Mouse (Mus musculus) MN1 (cell line): Measurements from ENCODE around the gene Nudt19.
"Not testable (repeated sequence)": the region's sequence is repeated elsewhere in the genome, so short reads cannot be mapped to it uniquely, and the experiment has no call there.

Experiments used
- DNase-seq: peaks from one replicate; pipeline ENCODE4 v3.0.0-alpha.2; 2016; ENCODE audit warnings: low spot score

Nudt19 gene

DNA sequence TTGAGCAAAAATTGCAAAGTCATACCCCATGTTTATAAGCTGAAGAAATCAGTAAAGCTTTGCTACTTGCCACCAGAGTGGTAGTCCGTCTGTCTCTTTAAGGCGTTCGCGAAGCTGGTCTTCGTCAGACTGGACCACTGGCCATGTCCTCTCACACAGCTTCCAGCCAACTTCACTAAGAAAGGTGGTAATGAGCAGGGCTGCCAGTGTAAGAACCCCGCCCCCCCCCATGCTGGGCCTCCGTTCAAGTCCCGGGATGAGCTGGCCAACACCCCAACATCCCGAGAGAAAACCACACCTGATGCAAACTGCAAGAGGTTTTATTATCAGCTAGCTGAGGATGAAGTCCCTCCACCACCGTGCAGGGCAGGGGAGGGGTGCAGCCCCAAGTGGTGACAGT, 8.8 kb upstream of the Nudt19 start:
- not testable (repeated sequence) for DNase-seq

DNA sequence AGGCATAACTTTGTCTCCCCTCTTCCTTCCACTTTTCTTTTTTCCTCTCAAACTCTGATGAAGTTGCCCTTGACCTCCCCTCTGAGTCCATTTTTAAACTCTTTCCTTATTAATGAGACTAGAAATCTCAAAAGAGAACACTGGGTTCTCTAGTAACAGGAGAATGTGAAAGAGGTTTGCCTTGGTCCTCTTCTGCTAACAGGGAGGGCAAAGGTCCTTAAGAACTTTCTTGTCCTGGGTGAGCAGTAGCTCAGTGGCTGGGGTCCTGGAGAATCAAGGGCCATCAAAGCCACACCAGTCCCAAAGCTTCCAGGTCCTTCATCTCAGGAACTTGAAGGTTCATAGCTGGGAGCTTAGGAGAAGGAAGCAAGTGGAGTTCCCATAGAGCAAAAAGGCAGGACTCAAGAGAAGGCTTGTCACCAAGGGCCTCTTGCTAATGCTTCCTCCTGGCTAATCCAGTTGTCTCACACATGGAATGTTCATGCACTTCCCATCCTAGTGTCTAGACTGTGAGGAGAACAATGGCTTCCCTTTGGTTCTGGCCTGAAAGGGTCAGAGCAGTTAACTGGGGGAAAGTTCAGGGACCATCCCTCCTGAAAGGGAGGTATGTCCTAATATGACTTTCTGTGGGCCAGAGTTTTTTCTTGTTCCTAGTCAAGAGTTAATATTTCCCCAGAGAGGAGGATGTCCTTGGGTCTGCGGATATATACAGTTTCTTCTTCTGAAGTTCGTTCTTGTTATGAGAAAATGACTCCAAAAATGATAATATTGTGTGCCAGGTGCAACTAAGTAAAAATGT, 8.2 kb upstream of the Nudt19 start:
- no peak for DNase-seq

DNA sequence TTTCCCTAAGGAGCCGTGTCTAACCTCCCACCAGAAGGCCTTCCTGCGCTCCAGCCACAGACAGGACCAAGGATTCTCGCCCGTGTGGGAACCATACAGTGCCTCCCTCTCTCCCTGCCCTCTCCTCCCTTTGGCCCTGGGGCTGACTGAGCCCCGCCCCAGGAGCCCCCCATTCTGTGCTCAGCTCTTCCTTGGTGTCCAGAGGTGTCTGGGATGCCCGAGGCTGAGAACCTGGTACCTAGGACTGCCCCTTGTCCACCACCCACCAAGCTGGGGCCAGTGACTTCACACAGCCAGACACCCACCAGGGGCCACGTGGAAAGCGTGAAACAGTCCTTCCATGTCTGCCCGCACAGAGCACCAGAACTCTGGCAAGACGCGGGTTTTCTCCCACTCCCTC, 7.0 kb upstream of the Nudt19 start:
- no peak for DNase-seq

DNA sequence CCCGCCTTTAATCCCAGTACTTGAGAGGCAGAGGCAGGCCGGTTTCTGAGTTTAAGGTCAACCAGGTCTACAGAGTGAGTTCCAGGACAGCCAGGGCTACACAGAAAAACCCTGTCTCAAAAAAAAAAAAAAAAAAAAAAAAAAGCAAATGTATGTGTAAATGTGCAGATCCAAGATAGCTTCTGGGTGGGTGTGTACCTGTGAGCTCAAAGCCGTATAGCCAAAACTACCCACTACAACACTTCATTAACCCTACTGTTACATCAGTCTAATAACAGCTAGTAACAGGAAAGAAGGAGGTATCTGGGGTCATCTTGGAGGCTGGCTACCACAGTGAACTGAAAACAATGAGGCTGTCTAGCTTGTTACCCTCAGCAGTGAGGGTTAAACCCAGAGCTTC, 3.7 kb upstream of the Nudt19 start:
- DNase-seq: no peak

DNA sequence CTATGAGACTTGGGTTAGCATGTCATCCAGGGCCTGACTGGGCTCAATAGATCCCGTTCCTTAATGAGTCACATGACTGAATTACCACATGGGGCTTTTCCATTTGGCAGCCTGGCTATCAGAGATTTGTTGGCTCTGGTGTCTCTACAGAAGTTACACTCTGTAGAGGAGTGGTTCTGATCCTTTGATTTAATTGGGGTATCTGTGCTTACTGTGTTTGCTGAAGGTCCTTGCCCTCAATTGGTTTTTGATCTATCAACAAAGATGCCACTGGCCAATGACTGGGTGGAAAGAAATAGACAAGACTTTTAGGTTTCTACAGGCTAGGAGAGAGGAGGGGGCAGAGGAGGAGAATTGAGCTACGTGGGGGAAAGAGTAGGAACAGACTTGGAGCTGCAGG, 2.6 kb upstream of the Nudt19 start:
- no peak for DNase-seq

DNA sequence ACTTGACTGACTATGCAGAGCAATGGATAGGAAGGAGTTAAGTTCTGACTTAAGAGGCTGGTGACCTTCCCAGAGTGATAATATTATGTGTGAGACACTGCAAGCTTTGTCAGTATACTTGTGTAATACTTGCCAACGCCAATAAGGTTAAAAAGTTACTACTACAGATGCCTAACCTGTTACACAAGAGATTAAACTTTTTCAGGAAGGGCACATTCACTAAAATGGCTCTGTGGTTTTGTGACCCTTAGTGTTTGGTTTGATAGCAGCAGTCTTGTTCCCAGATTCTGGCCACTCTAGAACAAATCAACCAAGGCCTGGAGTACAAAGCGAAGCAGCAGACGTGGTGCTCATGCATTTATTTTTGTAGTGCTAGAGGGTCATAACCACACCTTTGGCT, 1.5 kb upstream of the Nudt19 start:
- DNase-seq: no peak

DNA sequence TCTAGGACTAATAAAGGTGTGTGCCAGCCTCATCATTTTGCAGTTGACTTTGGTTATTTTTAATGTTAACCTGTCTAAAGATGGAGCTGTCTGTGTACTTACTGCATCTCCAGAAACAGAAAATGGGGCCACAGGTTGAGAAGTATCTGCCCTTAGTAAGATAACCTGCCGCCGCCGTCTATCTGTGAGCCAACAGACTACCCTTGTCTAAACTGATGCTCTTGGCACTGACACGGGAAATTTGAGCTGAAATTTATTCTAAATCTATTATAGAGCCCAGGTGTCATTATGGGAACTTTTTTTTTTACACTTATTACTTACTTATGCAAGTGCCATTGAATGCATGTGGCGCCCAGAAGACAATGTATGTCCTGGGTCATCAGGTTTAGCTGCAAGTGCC, 801 bp upstream of the Nudt19 start:
- no peak for DNase-seq

DNA sequence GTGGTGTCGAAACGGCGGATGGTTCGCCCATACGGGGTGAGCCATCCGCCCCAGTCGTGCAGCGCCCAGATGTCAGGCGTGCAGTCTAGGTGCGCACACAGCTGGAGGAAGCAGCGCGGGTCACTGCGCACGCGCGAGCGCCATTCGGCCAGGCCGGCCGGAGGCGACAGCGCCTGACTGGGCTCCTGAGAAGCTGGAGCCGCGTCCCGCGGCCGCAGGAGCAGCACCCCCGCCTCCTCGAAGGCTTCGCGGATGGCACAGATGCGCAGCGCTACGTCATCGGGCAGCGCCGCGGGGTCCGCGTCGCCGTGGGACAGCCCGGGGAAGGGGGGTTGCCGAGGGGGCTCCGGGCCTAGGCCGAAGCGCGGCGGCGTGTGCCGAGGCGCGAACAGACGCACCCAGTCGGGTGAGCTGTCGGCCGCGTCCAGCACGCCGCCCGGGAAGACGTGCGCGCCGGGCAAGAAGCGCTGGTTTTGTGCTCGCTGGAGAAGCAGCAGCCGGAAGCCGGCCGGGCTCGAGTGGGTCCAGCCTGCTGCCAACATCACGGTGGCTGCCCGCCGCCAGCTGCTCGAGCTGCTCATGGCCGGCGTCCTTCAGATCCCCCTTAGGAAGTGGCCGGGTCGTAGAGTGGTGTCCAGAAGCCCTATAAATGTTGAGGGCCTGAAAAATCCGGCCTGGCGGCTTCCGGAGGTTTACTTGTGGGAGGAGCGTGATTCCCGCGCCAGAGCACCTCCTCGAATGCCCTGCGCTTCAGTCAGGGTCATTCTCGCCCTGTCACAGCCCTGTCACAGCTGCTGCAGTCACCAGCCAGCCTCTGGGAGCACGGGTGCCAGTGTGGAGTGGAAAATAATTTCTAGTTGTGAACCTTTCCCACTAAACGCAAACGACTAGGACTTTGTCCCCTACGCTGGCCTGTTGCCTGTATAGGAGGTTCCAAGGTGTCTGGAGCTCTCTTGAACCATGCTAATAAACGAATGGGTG, 590 bp downstream of the Nudt19 start:
- DNase-seq: peak; percentile 93

DNA sequence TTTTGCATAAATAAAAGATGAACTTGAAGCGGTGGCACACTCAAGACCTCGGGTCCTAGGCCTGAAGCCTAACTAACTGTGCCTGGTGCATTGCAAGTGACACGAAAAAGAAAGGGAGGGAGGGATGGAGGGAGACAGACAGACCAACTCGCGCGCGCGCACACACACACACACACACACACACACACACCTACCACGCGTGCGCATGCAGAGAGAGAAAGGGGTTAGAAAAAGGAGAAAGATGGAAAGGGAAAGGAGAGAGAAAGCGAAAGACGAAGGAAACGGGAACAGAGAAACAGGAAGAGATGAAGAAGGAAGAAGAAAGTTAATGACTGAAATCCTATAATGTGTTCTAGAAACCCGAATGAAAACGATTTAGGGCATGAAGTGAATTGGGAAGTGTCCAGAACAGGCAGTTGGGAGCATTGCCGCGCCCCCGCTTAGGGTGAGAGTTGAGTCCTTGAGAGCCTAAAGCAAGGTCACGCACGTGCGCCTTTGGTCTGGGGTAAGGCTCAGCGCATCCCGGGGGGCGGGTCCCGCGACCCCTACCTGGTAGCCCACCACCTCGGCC, 1.4 kb downstream of the Nudt19 start:
- DNase-seq: peak; percentile 52

DNA sequence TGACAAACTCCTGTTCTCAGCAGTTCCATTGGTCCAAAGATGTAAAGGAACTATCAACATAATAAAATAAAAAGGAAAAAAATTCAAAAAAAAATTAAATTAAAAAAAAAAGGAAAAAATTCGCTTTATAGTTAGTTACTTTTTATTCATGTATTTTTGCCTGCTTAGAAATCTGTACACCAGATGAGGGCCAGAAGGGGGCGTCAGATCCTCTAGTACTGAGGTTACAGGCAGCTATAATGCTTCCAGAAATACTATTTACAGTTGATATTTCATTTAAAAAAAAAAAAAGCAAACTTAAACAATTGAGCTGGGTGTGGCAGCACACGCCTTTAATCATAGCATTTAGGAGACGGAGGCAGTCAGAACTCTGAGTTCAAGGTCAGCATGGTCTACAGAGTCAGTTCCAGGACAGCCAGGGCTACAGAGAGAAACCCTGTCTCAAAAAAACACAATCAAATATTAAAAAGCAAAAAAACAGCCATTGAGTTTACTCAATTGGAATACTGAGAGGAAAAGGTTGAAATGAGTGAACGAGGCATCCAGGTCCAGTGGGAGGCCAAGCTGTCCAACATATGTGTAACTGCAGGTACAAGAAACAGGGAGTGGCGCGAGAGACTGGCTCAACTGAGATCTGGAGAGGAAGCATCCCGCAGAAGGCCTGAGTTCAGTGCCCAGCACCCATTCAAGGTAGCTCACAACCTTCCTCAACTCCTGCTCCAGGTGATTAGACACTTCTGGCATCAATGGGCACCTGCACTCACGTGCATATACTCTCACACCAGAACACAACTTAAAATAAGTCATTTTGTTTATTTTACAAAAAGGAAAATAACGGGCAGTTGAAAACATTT, 2.1 kb downstream of the Nudt19 start:
- peak; percentile 32 for DNase-seq

DNA sequence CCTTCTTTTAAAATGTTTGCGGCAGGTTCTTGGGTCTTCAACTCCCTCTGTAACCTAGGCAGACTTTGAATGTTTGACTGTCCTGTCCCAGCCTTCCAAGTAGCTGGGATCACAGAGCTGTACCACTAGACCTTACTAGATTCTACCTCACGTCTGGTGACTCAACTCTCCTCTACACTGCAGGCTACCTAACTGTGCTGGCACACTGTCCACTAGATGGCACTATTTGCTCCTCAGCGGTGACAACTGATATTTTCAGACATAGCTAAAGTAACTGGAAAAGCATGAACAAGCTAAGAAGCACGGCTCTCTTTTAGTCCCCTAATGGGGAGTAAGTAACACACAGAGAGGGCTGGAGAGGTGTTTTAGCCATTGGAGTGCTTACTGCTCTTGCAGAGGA, 10.2 kb downstream of the Nudt19 start:
- peak; percentile 50 for DNase-seq

DNA sequence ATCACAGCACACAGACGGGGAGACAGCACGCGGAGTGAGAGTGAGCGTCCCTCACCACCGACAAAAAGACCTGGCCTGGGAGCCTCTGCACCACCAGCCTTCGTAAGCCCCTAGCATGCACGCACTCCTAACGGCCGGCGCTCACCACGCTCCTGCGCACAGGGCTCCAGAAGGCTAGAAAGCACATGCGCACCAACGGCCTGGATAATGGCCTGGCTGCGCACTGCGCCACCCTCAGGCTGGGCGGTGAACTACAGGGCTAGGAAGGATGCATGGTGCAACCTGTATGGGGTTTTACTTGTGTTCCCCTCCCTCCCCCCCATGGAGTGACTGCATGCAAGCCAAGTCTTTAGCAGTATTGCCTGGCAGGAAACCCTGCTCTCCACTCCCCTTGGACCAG, 18.5 kb downstream of the Nudt19 start, which contains the start of gene Tdrd12:
Tdrd12 (minus strand) TSS at position 184 of the 400 bp plus-strand sequence.
- DNase-seq: no peak

DNA sequence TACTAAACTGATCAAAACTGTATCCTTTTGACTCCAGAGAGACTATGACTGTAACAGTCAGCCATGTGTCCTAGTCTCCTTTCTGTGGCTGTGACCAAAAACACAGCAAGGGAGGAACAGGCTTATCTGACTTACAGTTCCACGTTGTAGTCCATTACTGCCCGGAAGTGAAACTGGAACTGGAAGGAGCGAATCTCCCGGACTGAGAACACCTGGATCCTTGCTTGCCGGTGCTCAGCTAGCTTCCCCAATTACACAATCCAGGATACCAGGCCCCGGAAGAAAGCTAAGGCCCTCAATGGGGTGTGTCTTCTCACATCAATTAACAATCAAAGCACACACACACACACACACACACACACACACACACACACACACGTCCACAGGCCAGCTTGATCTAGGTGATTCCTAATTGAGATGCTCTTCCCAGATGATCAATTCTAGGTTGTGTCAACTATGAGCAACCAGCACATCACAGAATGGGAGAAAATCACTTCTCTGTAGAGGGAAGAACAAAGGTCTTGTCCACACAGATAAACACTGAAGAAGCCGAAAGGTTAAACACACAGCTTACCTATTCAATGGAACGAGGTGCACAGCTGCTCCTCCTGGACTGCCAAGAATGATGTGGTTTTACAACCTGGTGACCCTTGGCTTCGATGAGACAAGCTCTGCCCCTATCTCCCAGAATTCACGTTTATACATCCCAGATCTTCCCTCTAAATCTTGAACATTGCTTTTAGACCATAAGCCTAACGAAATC, 20.2 kb downstream of the Nudt19 start:
- no peak for DNase-seq

DNA sequence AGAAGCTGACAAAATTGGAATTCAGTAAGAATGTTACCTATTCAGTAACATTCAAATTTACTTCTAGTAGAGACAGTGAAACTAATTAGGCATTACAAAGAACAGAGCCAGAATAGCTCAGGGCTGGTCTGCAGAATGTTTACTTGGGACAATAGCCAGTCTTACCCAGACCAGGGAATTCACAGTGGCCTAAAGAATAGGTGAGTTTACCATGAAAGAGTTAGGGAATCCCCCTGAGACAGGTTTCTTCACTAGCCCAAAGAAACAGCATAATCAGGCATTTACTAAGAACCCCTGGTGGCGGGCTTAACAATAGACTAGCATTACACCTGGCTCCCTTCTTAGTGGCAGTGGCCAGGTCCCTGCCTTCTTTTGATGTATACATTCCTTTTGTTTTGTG, 25.6 kb downstream of the Nudt19 start:
- not testable (repeated sequence) for DNase-seq

DNA sequence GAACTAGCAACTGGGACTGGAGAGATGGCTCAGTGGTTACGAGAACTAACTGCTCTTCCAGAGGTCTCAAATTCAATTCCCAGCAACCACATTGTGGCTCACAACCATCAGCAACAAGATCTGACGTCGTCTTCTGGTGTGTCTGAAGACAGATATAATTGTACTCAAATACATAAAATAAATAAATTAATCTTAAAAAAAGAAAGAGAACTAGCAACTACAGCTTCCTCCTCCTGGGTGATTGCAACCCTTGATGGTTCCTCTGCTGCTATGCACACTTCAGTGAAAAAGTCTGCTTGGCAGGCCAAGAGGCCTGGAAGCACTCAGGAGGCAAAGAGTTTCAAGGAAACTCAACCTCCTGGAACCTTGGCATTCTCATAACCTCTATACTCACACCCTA, 26.1 kb downstream of the Nudt19 start:
- DNase-seq: no peak

DNA sequence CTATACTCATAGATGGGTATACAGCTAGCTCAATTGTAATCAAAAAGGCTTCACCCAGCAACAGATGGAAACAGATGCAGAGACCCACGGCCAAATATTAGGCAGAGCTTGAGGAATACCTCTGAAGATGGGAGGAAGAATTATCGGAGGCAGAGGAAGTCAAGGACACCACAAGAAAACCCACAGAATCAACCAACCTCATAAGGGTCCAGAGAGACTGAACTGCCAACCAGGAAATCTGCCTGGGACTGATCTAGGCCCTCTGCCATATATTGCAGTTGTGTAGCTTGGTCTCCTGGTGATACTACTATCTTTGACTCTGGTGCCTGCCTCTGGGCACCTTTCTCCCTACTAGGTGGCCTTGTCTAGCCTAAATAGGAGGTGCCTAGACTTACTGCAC, 29.3 kb downstream of the Nudt19 start:
- DNase-seq: no peak

DNA sequence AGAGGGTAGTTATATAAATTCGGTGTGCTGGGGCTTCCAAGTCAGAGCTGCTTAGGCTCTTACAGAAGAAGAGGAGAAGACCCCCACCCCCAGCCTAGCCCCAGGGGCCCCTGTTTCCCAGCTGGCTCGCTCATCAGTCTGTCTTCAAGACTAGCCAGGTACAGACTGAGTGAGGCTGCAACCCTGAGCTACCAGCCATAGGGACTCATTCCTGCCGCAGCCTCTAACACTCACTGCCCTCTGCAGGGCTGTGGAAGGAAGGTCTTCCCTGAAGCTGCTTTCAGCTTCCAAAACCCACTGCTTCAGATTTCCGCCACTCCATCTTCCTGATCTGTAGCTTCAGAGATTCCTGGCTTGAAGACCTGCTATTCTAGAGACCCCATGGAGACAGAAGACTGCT, 54.1 kb downstream of the Nudt19 start:
- no peak for DNase-seq

DNA sequence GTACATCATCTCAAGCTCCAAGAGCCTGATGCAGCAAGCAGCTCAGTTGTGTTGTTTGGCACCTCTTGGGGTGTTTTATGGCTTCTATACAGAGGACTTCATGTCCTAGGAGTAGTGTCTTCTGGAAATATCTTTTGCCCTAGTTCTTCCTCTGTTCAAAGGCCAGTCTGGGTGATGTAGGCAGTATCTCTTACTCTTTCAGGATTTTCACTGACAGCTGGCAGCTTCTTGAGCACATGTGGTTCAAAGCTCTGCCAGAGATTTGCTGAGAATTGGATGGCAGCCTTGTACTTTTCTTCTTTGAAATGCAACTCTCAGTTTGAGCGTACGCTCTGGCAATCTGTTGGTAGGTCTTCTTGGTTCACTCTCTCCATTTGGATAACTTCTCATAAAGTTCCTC, 58.6 kb downstream of the Nudt19 start:
- DNase-seq: no peak
